Mouse (Mus musculus) lung, adult 18-20 months (tissue): Measurements from ENCODE around the gene Ropn1l.
A peak's percentile ranks its signal among the peaks of the same experiment; 100 is the strongest.

Source experiments
- DNase-seq, 2 experiments: peaks; one replicate each; pipeline ENCODE4 v3.0.0; 2022; ENCODE audit warnings: mixed read lengths in 2 of 2

Ropn1l gene

DNA sequence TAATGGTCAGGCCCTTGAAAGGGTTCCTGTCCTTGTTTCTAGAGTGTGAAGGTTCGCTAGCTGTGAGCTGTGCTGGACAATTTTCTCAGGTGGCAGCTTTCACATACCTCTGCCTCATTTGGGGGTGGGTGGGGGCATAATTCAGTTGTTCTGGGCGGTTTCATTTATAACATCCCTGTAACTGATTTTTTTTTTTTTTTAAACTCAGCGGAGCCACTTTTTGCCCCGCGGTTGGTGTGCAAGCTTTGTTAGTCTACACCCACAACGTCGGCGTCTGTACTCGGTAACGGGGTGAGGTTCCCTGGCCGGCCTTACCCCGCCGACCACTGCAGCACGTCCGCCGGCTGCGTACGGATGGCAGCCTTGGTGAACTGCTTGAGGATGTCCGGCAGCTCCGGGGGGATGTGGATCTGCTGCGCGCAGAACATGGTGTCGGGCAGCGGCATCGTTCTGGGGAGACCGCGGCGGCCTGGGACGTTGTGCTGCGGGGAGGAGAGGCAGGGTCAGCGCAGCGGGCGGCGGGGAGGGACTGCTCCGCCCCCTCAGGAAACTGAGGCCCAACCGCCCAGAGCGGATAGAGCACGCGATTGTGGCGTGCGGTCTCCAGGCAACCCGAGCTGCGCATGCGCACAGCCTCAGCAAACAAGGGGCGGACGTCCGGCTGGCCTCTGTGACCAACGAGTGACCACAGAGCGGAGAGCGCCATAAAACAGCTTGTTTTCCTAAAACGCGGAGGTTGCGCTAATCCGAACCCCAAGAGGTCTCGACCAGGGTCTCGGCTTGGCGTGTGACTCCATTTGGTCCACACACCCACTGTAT, at the start of gene Ropn1l:
TSS of gene Ropn1l (minus strand) at position 640 of the 819 bp plus-strand sequence.
- peak; percentile 95 to 96 for DNase-seq

DNA sequence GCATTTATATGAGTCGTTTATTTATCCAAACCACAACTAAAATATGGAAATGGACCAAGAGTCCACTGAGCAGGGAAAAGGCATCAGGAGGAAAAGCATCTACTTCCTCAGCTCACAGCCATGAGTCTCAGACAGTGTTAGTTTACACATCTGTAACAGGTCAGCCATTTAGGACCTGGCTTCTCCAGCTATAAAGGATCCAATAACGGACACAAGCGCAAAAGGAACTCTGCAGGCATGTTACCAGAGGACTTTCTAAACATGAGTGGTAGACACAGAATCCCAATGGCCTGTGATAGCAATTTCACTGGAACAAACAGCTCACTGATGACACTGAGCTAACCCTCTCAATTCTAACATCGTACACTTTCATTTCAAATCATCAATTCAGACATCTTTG, 49.5 kb upstream of the Ropn1l start:
- no peak for DNase-seq

DNA sequence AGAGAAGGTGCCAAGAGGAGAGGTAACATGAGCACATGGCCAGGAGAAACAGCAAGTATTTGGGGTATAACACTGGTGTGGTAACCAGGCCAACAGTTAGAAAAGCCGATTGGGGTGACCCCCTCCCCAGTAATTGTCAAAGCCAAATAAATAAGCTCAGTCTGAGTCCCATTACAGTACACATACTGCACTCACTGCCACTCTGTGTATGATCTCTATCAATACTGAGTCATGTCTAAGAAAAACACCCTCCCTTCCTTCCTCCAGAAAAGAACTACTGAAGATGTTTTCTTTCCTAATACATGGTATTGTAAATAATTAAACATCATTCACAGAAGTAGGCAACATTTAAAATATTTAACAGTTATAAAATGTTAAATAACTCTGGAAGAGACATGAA, 48.8 kb upstream of the Ropn1l start:
- no peak for DNase-seq

DNA sequence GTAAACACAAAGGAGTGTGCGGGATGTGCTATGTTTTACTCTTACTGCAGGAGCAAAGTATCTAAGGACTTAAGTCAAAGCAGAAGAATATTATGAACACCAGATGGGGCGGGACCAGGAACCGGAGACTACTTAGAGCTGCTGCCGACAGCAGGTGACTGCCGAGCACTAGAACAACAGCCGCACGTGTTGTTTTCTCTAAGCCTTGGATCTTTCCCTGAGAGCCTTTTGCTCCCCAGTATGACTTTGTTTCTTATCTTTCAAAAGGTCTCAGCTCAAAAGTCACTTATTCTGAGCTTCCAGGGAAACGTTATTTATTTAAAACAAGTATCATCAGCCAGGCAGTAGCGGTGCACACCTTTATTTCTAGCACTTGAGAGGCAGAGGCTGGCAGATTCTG, 41.3 kb upstream of the Ropn1l start:
- no peak for DNase-seq

DNA sequence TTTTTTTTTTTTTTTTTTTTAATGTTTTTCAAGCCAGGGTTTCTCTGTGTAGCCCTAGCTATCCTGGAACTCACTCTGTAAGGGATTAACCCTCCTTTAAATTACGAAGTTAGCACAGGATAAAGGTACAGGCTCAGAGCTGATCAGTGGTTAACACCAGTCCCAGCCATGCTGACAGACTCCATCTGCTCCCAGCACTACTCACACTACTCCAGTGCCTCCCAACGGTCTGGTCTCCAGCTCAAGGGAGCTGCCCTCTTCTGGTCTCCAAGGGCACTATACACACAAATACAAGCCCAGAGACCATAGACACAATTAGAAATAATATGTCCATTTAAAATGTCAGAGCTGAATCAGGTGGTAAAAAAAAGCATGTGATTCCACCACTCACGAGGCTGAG, 40.8 kb upstream of the Ropn1l start:
- DNase-seq = no peak

DNA sequence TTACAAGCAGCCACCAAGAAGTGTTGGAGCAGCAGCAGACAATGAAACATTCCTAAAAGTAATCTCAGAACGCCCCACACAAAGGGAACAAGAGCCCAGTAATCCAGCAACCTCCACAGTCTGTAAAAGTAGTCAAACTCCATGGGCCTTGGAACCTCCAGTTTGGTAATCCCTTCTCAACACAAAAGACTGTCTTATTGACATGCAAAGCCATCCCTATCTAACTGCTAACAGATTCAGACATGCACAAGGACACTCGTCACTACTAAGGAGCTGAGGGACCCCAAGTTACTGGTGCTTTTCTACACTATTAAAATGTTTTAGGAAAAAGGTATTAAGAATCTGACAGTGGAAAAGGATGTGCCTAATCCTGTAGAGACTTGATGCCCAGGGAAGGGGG, 33.9 kb upstream of the Ropn1l start:
- no peak for DNase-seq

DNA sequence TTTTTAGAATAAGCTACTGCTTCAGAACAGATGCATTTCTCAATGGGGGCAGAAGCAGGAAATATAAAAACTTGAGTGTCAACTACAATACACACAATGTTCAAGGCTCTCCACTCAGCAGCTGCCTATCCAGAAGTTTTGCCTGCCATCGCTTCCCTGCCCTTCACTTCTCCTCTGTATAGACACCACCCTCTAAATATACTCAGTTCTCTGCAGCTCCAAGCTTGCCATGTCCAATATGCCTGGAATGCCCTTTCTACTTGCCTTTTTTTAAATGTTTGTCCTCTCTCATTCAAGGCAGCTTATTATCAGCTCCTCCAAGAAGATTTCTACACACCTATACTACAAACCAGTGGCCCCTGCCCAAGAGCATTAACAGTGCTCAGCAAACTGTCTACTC, 23.1 kb upstream of the Ropn1l start:
- no peak for DNase-seq

DNA sequence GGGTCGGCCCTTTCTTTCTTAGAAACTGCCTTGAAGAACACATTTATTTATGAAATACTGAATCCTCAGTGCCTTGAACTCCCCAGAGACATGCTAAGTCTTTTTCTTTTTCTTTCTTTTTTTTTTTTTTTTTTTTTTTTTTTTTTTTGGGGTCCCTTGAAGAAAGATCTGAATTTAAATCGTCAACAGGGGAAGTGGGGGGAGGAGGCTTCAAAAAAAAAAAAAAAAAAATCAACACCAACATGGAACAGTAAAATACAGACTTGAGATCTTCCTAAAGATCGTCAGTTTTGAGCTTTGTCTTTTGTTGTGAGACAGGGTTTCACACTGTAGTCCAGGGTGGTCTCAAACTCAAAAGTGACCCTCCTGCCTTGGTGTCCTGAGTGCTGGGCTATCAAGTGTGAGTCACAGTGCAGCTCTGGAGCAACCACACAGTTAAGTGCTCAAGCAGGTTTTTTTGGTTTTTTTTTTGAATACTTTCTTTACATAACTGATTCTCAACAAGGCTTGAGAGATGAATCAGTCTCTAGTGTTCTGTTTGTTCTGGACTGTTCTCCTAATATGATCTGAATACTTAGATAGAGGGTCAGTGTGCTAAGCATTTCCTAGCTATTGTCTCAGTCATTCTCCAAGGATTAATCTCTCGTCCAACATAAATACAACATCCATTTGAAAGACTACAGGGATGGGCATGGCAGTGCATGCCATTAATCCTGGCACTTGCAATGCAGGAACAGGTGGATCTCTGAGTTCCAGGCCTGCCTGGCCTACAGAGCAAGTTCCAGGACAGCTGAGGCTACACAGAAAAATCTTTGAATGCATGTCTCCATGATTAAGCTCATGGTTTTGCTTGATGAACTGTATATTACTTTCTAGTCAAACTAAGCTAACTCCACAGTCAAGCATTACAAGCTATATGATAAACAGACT, 19.4 kb upstream of the Ropn1l start:
- peak in 1 of 2 experiments; percentile 23 for DNase-seq

DNA sequence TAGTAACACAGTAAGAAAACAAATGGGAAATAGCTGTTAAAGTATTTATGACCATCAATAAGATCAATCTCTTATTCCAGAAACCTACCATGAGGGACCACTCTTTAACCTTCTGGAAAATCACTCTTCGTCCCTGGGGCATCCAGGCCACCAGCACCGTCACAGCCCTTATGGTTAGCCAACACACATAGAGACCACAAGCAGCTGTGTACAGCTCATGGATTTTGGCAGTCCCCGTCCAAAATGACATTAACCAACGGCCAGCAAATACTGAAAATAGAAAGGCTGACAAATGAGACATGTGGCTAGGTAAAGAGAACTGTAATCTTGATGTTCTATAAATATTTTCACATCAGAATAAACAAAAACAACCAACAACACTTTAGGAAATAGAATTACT, 18.0 kb upstream of the Ropn1l start:
- no peak for DNase-seq

DNA sequence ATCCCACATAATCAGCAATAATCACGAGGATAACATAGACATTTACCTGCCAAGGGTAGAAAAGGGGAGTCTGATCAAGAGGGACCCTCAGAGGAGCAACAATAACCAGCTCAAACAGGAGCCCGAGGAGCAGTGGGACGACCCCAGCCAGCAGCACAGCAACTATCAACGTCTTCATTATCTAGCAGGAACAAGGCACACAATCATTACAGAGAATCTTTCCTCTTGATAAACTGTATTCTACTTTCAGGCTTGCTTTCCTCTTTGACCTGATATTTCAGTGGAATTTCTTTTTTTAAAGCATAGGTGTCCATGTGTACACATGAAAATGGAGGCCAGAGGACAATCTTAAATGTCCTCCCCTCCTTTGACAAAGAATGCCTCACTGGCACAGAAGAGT, 16.0 kb upstream of the Ropn1l start:
- DNase-seq = no peak

DNA sequence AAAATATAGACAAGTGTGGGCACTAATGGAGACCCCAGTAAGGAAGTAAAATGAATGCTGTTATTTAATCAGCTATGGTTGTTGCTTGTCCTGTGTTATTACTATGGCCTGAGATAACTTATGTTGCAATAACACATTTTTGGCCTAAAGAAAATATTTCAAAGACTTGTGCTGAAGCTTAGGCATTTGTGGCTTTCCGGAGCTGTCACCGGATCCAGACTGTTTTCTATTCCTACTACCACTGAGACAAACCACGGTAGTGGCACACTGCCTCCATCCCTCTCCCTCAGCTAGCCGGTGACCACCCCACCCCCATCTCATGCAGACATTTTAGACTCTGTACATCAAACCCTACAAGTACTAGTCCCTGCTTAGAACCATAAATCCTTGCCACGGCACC, 15.3 kb upstream of the Ropn1l start:
- DNase-seq = no peak

DNA sequence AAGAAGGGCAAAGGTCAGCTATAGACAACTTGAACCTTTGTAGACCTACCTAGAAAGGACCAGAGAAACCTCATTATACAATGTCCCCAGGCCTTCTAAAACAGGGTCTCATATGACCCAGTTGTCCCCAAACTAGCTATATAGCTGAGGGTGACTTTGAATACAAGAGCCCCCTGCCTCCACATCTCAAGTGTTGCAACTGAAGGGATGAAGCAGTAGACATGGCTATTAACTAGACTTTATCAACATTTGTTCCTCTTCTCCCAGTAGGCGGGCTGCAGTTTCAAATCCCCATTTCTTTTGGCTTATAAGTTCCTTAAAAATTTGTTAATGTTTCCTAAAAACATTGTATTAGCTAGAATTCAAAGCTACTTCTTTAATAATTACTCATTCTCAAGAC, 13.2 kb upstream of the Ropn1l start:
- no peak for DNase-seq

DNA sequence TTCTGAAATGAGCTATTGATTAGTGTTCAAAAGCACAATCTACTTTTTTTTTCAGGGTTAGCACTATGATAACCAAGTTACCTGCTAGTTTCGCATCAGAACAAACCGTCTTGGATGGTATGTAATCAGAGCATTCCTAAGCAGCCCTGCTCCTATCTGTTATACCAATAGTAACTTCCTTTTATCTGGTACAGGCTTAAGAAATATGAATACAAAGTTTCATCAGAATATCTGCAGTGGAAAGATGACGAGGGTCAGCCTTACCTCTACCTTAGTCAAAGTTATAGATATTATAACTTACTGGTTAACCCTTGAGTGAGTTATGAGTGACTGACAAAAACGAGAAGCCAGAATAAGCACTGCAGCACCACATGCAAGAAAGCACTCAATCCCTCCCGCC, 12.8 kb upstream of the Ropn1l start:
- no peak for DNase-seq

DNA sequence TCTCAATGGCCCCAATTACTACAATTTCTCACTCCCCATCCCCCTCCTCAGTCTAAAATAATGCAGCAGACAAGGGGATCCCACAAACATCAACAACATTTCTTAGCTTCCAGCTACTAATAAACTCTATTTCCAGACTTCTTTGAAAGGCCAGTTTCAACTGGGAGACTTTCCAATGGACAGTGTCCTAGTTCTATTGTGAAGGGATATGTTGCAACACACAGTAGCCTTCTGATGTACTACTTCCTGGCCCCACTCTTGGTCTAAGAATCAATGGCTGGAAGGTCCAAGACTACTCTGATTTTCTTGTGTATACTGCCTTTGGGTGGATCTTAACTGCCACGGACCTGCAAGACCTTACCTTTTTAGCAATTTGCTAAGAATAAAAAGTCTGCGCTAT, 12.3 kb upstream of the Ropn1l start:
- no peak for DNase-seq

DNA sequence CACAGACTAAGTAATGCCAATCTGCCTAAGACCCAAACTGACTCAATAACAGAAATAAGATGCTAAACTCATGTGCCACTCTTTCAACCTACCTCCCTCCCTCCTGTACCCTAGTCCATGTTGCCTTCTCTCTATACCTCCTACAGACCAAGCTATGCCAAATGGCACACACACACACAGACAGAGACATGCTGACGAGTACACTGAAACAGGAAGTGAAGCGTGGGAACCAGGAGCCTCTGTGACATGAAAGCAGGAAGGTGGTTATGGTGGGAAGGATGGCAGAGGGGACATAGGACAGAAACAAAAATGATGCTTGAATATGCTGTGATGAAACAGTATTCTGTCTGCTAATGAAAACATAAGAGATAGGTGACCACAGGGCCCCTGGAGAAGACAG, 7.0 kb upstream of the Ropn1l start:
- DNase-seq = no peak

DNA sequence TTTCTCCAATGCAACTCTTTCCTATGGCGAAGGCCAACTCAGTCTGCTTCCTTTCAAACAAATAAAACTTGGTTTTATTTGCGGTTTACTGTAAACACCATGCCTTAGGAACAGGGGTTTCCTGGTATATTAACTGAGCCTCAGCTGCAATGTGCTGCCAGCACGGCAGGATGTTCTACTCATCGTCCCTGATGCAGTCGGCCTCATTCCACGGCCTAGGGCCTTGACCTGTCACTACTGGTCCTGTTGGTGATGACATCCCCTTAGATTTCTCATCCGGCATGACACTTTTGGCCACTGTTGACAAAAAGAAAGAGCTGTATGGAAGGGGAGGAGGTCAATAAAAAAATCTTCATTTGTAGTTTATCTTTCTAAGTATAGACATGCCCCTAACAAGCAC, 4.5 kb upstream of the Ropn1l start:
- no peak for DNase-seq

DNA sequence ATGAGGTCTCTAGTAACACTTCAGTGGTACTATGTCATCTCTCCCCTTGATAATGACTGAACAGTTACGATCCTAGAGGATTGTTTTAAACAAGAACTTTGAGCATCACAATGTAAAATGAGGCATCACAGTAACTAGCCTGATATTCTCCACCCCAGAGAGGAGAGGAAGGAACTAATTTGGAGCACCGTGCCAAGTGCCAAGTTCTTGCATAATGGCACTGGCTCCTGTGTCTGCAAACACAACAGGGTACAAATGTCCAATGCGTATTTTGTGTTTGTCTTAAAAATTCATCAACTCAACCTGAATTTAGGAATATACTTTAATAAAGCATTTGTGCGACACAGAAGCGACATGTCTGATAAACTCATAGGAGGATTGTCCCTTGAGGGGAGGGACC, 2.8 kb upstream of the Ropn1l start:
- peak; percentile 46 to 58 for DNase-seq

DNA sequence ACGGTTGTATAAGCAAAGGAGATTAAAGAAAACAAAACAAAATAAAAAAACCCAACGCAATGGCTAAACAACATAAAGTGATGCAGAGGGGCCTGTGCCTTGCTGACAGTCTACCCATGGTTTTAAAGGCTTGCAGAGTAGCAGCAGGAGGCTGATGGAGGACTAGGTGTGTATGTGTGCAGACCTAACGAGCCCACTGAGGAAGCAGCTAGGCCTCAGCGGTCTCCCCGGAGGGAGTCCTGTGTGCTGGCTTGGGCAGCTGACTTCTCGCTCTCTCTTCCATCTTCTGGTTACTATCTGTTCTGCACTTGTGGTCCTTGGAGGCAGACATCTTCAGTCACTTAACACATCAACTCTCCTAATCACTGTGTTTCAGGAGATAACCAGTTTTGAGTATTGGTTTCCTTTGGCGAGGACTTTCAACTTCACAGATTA, 1.3 kb upstream of the Ropn1l start:
- DNase-seq = no peak

DNA sequence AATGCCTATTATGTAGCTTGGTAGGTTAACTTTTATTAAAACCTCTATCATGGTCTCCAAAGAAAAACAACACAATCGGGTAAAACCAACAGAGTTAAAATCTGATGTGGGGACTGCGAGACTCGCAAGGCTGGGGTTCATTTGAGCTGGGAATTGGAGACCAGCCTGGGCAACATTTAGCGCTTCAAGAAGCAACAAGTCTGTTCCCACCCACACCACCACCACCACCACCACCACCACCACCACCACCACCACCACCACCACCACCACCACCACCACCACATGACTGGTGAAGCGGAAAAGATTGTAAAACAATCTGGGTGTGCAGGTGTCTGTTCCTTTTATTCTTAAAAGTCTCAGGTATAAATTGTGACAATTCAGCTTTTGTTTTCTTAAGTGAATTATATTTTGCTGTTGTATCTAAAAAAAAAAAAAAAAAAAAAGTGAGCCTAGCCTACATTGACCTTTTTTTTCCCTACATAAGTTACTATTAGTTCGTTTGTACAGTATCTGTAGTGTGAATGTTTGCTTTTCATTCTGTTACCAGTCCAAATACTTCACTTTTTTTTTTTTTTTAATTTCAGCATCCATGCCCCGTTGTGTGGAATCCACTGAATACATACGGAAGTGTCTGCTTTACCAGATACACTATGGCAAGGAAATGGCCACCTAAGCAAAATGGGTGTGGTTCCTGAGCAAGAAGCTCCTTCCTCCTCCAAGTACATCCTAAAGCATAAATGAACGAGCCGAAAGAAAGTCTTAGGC, 741 bp upstream of the Ropn1l start:
- no peak for DNase-seq

DNA sequence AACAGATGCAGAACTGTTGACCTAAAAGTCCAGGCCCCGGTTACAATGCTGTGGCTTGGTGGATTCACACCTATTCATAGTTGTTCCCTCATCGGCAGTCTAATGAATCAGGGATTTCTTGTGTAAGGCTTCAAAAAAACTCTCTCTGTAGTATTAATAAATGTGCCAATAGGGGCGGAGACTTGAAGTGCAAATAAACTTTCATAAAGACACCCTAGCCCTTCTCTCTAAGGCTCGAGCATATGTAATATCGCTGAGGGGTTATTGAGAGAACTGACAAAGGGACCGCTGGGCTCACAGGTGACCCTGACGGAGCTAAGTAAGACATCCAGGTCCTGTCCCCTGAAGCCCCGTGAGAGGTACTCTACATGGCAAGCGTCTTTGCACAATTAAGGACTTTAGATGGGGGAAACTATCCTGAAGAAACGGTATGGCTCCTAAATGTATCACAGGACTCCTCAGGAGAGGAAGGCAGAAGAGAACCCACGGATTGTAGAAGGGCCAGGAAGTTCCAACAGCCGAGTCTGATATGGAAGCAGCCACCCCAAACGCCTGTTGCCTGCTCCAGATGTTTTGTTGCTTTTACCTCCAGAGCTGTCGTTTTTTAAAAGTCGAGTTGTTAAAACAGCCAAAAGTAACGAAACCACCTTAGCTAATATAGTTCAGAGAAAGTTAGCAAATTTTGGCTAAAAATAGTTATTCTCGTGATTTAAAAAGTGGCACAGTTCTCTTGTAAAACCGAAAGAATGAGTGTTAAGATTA, 1.0 kb downstream of the Ropn1l start:
- DNase-seq = peak in 1 of 2 experiments; percentile 41

DNA sequence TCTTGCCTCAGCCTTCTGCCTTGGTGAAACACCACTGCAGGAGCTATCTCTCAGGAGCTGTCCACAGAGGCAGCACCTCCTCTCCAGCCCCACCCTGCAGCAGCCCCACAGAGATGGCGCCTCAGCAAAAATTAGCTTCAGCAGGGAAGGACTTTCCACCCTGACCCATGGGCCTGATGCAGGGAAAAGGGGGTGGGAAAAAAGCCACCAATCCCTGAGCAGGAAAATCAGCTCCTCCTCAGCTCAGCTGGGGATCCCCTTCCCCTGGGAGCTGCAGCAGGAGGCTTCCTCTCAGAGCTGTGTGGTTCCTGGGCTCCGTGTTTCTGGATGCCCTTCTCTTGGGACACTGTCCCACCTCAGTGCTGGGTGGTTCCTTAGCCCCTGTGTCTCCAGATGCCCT, 3.8 kb downstream of the Ropn1l start:
- DNase-seq = no peak

DNA sequence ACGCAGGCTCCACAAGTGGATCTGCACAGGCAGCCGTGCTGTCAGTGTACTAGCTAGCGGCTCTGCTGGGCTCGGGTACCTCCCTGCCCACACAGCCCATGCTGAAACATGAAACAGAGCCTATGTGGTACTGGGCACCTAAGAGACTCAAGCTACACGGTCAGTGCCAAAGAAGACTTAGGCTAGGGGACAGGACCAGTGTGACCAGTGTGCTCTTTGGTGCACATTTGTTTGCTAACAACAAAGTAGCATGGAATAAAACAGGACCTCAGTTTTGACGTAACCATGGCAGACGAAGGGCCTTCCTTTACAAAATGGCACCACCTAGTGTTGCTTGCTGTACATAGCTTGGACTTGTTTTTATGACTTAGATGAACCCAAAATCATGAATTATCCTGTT, 6.4 kb downstream of the Ropn1l start:
- DNase-seq = peak in 1 of 2 experiments; percentile 57
